Mouse (Mus musculus): Measurements from ENCODE around the gene Osbp2. TPM values are rescaled to one million over a fixed set of nuclear protein-coding genes. Genes with fewer than 3 reads are reported as not detected.

Gene Osbp2
- polyA plus RNA-seq, 1 experiment from 2014 or later: 2.1 TPM

- H3K9me3 ChIP-seq: no peaks in the 10 kb centered on the region
- no peak for ATAC-seq (ENCODE audit: insufficient number of reproducible peaks, insufficient read depth, low FRiP score, low TSS enrichment)
These were observed 50.4 kb downstream of the Osbp2 start for GRCm38 (mm10) chr11:3813340-3813739.

DNA sequence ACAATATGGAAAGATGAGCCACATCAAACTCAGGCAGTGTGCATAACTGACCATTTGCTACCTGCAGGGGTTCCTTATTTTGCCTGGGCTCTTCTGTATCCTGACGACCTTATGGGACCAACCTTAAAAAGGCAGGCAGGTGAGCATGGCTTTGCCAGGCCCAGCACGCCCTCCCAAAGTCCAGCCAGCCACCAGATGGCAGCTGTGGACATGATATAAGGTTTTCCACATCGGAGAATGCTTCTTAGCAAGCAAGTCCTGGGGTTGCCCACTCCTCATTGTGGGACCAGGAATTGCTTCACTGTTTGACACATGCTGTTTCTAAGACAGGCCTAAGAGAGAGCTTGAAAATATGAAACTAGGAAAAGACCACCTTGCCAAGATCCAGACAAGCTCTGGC lies 55.5 kb downstream of the Osbp2 start:
- Histone ChIP-seq H3K4me3 (no peak overlapping the region), H3K27ac (no peak overlapping the region), H3K36me3 (no peaks in the 10 kb centered on the region), H3K4me2 (replicated peaks) (no peak overlapping the region), H3K27me3 (no peaks in the 10 kb centered on the region), H3K4me1 (no peaks in the 10 kb centered on the region), H3K9me3 (no peaks in the 10 kb centered on the region), H3K9ac (no peak overlapping the region)
- no peak for ATAC-seq (ENCODE audit: insufficient number of reproducible peaks, insufficient read depth, low FRiP score, low TSS enrichment)
- 33% methylated on average over 3 of the region's 3 CpGs for WGBS

More at GRCm38 (mm10) chr11:3813340-3813739, 50.4 kb downstream of the Osbp2 start:
- Histone ChIP-seq H3K36me3 (no peaks in the 10 kb centered on the region), H3K4me1 (0 out of 2 replicates have a peak, but pooled peaks cover under 1% of the 10 kb centered on the region), H3K27ac (no peak overlapping the region), H3K27me3 (no peaks in the 10 kb centered on the region), H3K4me3 (no peak overlapping the region), H3K9ac (no peak overlapping the region), H3K4me2 (replicated peaks) (no peak overlapping the region)

- Histone ChIP-seq H3K4me2 (replicated peaks) (no peak overlapping the region), H3K4me1 (no peaks in the 10 kb centered on the region), H3K36me3 (no peaks in the 10 kb centered on the region), H3K4me3 (no peak overlapping the region), H3K27ac (no peak overlapping the region), H3K9ac (no peak overlapping the region), H3K27me3 (no peaks in the 10 kb centered on the region), H3K9me3 (no peaks in the 10 kb centered on the region)
- no peak for ATAC-seq (ENCODE audit: insufficient number of reproducible peaks, insufficient read depth, low FRiP score, low TSS enrichment)
- 23% methylated on average over 3 of the region's 3 CpGs for WGBS
These were observed 58.3 kb downstream of the Osbp2 start for GRCm38 (mm10) chr11:3805362-3805761.

DNA sequence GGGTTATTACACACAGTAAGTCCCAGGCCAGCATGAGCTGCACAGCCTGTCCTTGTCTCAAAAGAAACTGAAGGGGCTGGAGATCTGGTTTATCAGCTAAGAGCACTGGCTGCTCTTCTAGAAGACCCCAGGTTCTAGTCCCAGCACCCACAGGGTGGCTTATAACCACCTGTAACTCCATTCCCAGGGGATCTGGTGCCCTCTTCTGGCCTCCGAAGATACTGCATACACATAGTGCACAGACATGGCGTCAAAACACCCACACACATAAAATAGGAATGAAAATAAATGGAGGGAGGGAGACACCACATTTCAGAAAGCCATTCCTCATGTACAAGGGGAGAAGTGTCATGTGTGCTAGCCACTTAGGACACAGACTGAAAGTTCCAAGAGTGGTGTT lies 59.1 kb downstream of the Osbp2 start:
- Histone ChIP-seq H3K4me2 (replicated peaks) (no peak overlapping the region), H3K36me3 (no peaks in the 10 kb centered on the region), H3K9me3 (no peaks in the 10 kb centered on the region), H3K27ac (no peak overlapping the region), H3K4me3 (no peak overlapping the region), H3K4me1 (no peaks in the 10 kb centered on the region), H3K9ac (no peak overlapping the region), H3K27me3 (no peaks in the 10 kb centered on the region)
- ATAC-seq (ENCODE audit: insufficient number of reproducible peaks, insufficient read depth, low FRiP score, low TSS enrichment): no peak
- 89% methylated on average over 2 of the region's 2 CpGs for WGBS

DNA sequence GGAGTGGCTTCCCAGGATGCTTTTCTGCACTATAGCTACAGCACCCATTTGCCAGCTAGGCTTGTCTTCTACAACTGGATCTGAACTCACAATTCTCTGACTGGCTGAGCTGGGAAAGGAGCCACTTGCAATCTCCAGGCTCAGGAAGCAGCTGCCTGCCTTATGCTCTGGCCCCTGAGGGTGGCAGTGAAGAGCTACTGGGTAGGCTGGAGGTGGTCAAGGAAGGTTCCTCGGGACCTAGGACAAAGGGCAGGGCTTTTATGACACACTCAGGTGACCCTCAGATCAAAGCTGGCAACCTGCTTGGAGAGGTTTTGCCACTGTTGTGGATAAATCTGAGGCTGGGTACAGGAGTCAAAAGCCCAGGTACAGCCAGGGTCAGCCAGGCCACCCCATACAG lies 61.6 kb downstream of the Osbp2 start:
- Histone ChIP-seq H3K4me1 (no peaks in the 10 kb centered on the region), H3K27me3 (no peaks in the 10 kb centered on the region), H3K4me3 (no peak overlapping the region), H3K9me3 (no peaks in the 10 kb centered on the region), H3K4me2 (replicated peaks) (no peak overlapping the region), H3K27ac (no peak overlapping the region), H3K36me3 (no peaks in the 10 kb centered on the region), H3K9ac (no peak overlapping the region)
- ATAC-seq (ENCODE audit: insufficient number of reproducible peaks, insufficient read depth, low FRiP score, low TSS enrichment): no peak
- WGBS: 50% methylated on average over 1 of the region's 1 CpGs

DNA sequence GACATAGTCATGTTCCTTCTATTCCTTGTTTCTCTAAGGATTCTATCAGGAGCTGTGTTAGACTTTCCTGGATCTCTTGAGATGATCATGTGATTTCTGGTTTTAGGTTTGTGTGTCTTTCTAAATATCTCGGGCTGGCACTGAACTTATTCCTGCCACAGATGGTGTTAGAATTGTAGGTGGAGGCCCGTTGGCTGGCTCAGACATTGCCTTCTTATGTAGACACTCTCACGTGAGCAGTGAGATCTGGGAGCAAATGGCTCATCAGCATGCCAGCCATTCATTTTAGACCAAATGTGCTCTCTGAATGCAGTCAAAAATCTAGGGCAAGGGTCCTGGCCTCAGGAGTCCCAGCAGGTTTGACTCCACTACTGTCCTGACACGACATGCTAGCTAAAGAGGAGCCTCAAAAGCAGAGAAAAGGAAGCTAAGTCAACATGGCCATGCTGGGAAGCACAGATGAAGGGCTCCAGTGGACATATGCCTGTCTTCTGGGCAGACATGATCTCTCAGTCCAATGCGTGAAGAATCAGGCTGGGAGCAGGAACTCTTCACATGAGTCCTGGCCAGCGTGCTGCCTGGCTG lies 66.0 kb downstream of the Osbp2 start:
- Histone ChIP-seq H3K27me3 (no peaks in the 10 kb centered on the region), H3K4me2 (replicated peaks) (no peak overlapping the region), H3K9me3 (no peaks in the 10 kb centered on the region), H3K4me1 (no peaks in the 10 kb centered on the region), H3K36me3 (no peaks in the 10 kb centered on the region), H3K27ac (no peak overlapping the region), H3K4me3 (no peak overlapping the region), H3K9ac (no peak overlapping the region)
- no peak for ATAC-seq (ENCODE audit: insufficient number of reproducible peaks, insufficient read depth, low FRiP score, low TSS enrichment)
- WGBS: 85% methylated on average over 6 of the region's 6 CpGs

DNA sequence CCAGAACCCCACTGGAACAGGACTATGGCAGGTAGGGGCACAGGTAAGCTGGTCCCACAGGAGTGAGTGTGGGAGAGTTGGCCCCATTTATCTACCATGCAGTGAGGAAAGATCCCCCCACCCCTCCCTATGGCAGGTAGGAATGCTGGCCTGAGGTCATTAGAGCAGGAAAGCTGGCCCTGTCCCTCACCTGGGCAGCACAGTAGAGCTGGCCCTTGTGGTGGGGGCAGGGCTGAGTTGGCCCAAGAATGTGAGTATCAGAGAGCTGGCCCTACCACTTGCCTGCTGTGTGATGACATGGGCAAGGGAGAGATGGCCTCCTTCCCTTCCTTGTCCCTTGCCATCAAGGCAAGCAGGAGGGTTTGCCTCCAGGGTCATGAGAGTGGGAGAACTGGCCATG lies 73.0 kb downstream of the Osbp2 start:
- H3K4me3 ChIP-seq: no peak overlapping the region
- no peak overlapping the region for H3K9ac ChIP-seq
- no peaks in the 10 kb centered on the region for H3K36me3 ChIP-seq
- H3K27ac ChIP-seq: no peak overlapping the region
- H3K4me2 ChIP-seq (replicated peaks): no peak overlapping the region
- no peaks in the 10 kb centered on the region for H3K27me3 ChIP-seq
- no peak for ATAC-seq (ENCODE audit: insufficient number of reproducible peaks, insufficient read depth, low FRiP score, low TSS enrichment)
- no peaks in the 10 kb centered on the region for H3K4me1 ChIP-seq
- no peaks in the 10 kb centered on the region for H3K9me3 ChIP-seq

- Histone ChIP-seq H3K9ac (no peak overlapping the region), H3K36me3 (no peaks in the 10 kb centered on the region), H3K4me1 (no peaks in the 10 kb centered on the region), H3K4me3 (no peak overlapping the region), H3K9me3 (no peaks in the 10 kb centered on the region), H3K27ac (no peak overlapping the region), H3K4me2 (replicated peaks) (no peak overlapping the region), H3K27me3 (no peaks in the 10 kb centered on the region)
- 63% methylated on average over 3 of the region's 3 CpGs for WGBS
- ATAC-seq (ENCODE audit: insufficient number of reproducible peaks, insufficient read depth, low FRiP score, low TSS enrichment): no peak
These were observed 73.8 kb downstream of the Osbp2 start for GRCm38 (mm10) chr11:3789919-3790318.

GRCm38 (mm10) chr11:3786564-3786963 lies 77.1 kb downstream of the Osbp2 start:
- no peak for ATAC-seq (ENCODE audit: insufficient number of reproducible peaks, insufficient read depth, low FRiP score, low TSS enrichment)
- no peak overlapping the region for H3K4me2 ChIP-seq (replicated peaks)
- H3K9me3 ChIP-seq: no peaks in the 10 kb centered on the region
- H3K27ac ChIP-seq: no peak overlapping the region
- H3K4me3 ChIP-seq: no peak overlapping the region
- H3K27me3 ChIP-seq: no peaks in the 10 kb centered on the region
- no peaks in the 10 kb centered on the region for H3K4me1 ChIP-seq
- no peak overlapping the region for H3K9ac ChIP-seq
- 20% methylated on average over 6 of the region's 6 CpGs for WGBS
- H3K36me3 ChIP-seq: no peaks in the 10 kb centered on the region

GRCm38 (mm10) chr11:3775263-3775644 lies 88.4 kb downstream of the Osbp2 start:
- Histone ChIP-seq H3K27me3 (peaks cover 40% of the 10 kb centered on the region), H3K36me3 (no peaks in the 10 kb centered on the region), H3K4me1 (peaks cover 9% of the 10 kb centered on the region; the same call in 1 of the 2 replicates), H3K4me3 (no peak overlapping the region), H3K27ac (no peak overlapping the region), H3K4me2 (replicated peaks) (no peak overlapping the region), H3K9ac (no peak overlapping the region), H3K9me3 (no peaks in the 10 kb centered on the region)
- no peak for ATAC-seq (ENCODE audit: insufficient number of reproducible peaks, insufficient read depth, low FRiP score, low TSS enrichment)
- 52% methylated on average over 4 of the region's 4 CpGs for WGBS

GRCm38 (mm10) chr11:3774463-3775262 lies 89.0 kb downstream of the Osbp2 start:
- Histone ChIP-seq H3K27me3 (peaks cover 40% of the 10 kb centered on the region), H3K9me3 (no peaks in the 10 kb centered on the region), H3K9ac (no peak overlapping the region), H3K4me1 (peaks cover 9% of the 10 kb centered on the region; the same call in 1 of the 2 replicates), H3K36me3 (no peaks in the 10 kb centered on the region), H3K4me2 (replicated peaks) (peak overlapping the region; percentile 59), H3K27ac (no peak overlapping the region), H3K4me3 (peak overlapping the region; percentile 33)
- WGBS: 2% methylated on average over 56 of the region's 56 CpGs
- ATAC-seq (ENCODE audit: insufficient number of reproducible peaks, insufficient read depth, low FRiP score, low TSS enrichment): no peak; the same call in 1 of the 2 replicates

DNA sequence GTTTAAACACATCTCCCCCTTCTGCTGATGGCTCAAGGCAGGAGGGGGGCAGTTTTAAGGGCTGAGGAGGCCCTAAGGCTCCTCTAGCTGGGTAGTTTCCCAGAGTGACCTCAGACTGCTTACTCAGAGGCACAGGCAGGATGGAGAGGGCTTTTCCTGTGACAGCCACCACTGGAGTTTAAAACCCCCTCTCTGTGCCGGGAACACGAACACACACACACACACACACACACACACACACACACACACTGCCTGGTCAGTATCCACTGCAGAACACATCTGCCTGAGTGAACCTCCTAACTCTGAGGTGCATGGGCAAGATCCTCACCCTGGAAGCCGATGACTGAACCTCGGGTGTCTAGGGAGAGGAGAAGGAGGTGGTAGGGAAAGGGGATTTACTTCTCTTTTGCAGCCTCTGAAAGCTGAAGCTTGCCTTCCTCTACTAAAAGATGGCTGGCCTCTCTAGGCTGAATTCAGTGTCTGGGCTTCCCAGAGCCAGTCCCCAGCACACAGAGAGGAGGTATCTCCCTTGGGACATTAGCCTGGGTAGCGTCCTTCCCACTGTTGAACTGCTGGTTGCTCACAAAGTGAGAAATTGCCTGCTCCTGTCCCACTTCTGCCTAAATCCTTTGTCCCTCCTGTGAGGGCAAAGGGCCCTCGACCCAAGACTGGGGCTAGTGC lies 89.8 kb downstream of the Osbp2 start:
- H3K4me2 ChIP-seq (replicated peaks): peak overlapping the region; percentile 59
- no peak for ATAC-seq (ENCODE audit: insufficient number of reproducible peaks, insufficient read depth, low FRiP score, low TSS enrichment)

More for the DNA sequence above, 89.8 kb downstream of the Osbp2 start:
- Histone ChIP-seq H3K27me3 (peaks cover 40% of the 10 kb centered on the region), H3K27ac (no peak overlapping the region), H3K4me3 (peak overlapping the region; percentile 33), H3K9me3 (no peaks in the 10 kb centered on the region), H3K36me3 (no peaks in the 10 kb centered on the region), H3K4me1 (peaks cover 9% of the 10 kb centered on the region; the same call in 1 of the 2 replicates), H3K9ac (no peak overlapping the region)
- 38% methylated on average over 6 of the region's 6 CpGs for WGBS

All from embryonic facial prominence, embryonic 12.5 days (tissue).